Mouse (Mus musculus) limb, embryonic 13.5 days (tissue): ENCODE results near the gene Sco2. TPM values are rescaled to one million over a fixed set of nuclear protein-coding genes. Genes with fewer than 3 reads are reported as not detected.

Experiments
- ATAC-seq: fragments of 200-750 bp; cut with Nextera tagmentation; 2 replicates; pipeline ENCODE4 v1.8.0; 2017; ENCODE audit warnings: low read depth, moderate number of reproducible peaks, moderate TSS enrichment; ENCODE audit not compliant: low FRiP score
- H3K27ac ChIP-seq: fragments of 300-500 bp; sonication (generic); 2 replicates; pipeline ENCODE4 v1.5.1; 2015; ENCODE audit warnings: inconsistent platforms, mild to moderate bottlenecking, moderate library complexity
- H3K27me3 ChIP-seq: fragments of 300-500 bp; sonication (generic); 2 replicates; pipeline ENCODE4 v1.6.1; 2015; ENCODE audit warnings: mild to moderate bottlenecking, inconsistent platforms
- H3K36me3 ChIP-seq: fragments of 300-500 bp; sonication (generic); 2 replicates; pipeline ENCODE4 v1.6.1; 2015; ENCODE audit warnings: inconsistent platforms, mild to moderate bottlenecking, moderate library complexity
- H3K4me1 ChIP-seq: fragments of 300-500 bp; sonication (generic); 2 replicates; pipeline ENCODE4 v1.6.1; 2015; ENCODE audit warnings: inconsistent platforms
- H3K4me2 ChIP-seq: fragments of 300-500 bp; sonication (generic); replicated peaks from 2 replicates; pipeline ENCODE4 v1.6.1; 2015; ENCODE audit warnings: inconsistent platforms, mild to moderate bottlenecking, moderate library complexity
- H3K4me3 ChIP-seq: fragments of 300-500 bp; sonication (generic); 2 replicates; pipeline ENCODE4 v1.5.1; 2015; ENCODE audit warnings: moderate library complexity, mild to moderate bottlenecking, inconsistent platforms
- H3K9ac ChIP-seq: fragments of 300-500 bp; sonication (generic); 2 replicates; pipeline ENCODE4 v1.6.1; 2015; ENCODE audit warnings: mild to moderate bottlenecking, inconsistent platforms
- H3K9me3 ChIP-seq: fragments of 300-500 bp; sonication (generic); 2 replicates; pipeline ENCODE4 v1.6.1; 2016; ENCODE audit warnings: inconsistent platforms
- WGBS: fragments of 180-500 bp; shearing (Covaris S2); methylation state at CpG from one replicate; pipeline ENCODE4 v1.1.7; 2015; 5-methylcytosine and 5-hydroxymethylcytosine counted together
- polyA plus RNA-seq: library from polyadenylated mRNA; unstranded; fragments of >200 nt; fragmentation: Nextera tagmentation; extraction: Ambion mirVana; gene quantifications from 2 replicates; pipeline ENCODE4 v1.2.1, GENCODE M21; 2015

Sco2 gene
- polyA plus RNA-seq, 1 experiment from 2014 or later = 5.8 TPM

DNA sequence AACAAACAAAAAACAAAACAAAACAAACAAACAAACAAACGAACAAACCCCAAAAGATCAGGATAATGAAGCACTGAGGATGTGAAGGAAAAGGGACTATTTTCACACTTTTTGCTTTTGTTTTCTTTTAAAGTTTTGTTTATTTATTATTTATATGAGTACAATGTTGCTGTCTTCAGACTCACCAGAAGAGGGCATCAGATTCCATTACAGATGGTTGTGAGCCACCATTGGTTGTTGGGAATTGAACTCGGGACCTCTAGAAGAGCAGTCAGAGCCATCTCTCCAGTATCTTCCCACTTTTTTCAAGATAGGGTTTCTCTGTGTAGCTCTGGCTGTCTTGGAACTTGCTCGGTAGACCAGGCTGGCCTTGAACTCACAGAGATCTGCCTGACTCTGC is 30.3 kb downstream of the Sco2 start:
- Histone ChIP-seq H3K4me1 (no peaks in the 10 kb centered on the region), H3K9ac (no peak overlapping the region), H3K9me3 (no peaks in the 10 kb centered on the region), H3K4me3 (no peak overlapping the region), H3K36me3 (no peaks in the 10 kb centered on the region), H3K4me2 (no peak overlapping the region), H3K27ac (no peak overlapping the region), H3K27me3 (no peaks in the 10 kb centered on the region)
- no peak for ATAC-seq
- WGBS = 82% methylated on average over 3 of the region's 3 CpGs

DNA sequence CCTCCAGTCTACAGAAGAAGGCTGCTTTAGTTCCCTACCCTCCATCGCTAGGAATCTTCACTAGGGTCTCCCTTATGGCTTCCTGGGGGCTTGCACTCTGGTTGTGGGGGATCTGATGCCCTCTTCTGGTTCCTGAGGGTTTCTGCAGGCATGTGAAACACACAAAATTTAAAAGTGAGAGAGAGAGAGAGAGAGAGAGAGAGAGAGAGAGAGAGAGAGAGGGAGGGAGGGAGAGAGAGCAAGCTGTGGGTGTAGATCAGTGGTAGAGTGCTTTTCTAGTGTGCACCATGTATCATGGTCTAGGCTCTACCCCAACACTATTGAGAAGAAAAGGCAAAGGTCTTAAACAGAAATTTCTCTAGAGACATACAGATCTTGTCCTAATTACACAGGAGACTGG is 32.0 kb downstream of the Sco2 start:
- Histone ChIP-seq H3K27ac (no peak overlapping the region), H3K36me3 (no peaks in the 10 kb centered on the region), H3K4me3 (no peak overlapping the region), H3K4me1 (no peaks in the 10 kb centered on the region), H3K27me3 (no peaks in the 10 kb centered on the region), H3K9ac (no peak overlapping the region), H3K4me2 (no peak overlapping the region), H3K9me3 (no peaks in the 10 kb centered on the region)
- no peak for ATAC-seq
- WGBS = 41% methylated on average over 1 of the region's 1 CpGs

DNA sequence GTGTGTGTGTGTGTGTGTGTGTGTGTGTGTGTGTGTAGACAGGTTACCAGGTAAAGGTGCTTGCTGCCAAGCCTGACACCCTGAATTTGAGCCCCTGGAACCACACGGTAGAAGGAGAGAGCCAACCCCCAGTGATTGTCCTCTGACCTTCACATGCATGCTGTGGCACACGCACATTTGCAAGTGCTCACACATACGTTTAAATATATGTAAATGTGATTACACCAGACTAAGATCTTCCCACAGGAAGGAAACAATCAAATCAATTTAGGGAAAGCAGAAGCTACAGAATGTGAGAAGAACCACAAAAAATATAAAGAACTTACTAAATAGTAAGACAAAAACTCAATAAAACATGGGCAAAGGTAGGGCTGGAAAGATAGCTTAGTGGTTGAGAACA is 33.5 kb downstream of the Sco2 start:
- no peak overlapping the region for H3K4me3 ChIP-seq
- no peaks in the 10 kb centered on the region for H3K27me3 ChIP-seq
- no peak overlapping the region for H3K9ac ChIP-seq
- no peak overlapping the region for H3K4me2 ChIP-seq
- no peaks in the 10 kb centered on the region for H3K4me1 ChIP-seq
- H3K9me3 ChIP-seq = no peaks in the 10 kb centered on the region
- H3K27ac ChIP-seq = no peak overlapping the region
- no peak for ATAC-seq
- no peaks in the 10 kb centered on the region for H3K36me3 ChIP-seq
- WGBS = 84% methylated on average over 3 of the region's 3 CpGs

DNA sequence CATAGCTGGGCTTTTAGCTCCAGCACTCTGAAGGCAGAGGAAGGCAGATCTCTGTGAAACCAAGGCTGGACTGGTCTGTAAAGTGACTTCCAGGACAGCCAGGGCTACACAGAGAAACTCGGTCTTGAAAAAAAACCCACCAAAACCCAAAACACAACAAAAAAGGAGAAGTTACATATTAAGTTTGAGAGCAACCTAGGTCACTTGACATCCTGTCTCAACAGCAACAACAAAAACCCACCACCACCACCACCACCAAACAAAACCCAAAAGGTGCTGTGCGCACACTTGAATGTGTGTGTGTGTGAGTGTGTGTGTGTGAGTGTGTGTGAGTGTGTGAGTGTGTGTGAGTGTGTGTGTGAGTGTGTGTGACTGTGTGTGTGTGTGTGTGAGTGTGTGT is 34.0 kb downstream of the Sco2 start:
- H3K4me3 ChIP-seq = no peak overlapping the region
- H3K27me3 ChIP-seq = no peaks in the 10 kb centered on the region
- H3K9me3 ChIP-seq = no peaks in the 10 kb centered on the region
- H3K36me3 ChIP-seq = no peaks in the 10 kb centered on the region
- no peak overlapping the region for H3K4me2 ChIP-seq
- 86% methylated on average over 2 of the region's 2 CpGs for WGBS
- no peak overlapping the region for H3K9ac ChIP-seq
- H3K4me1 ChIP-seq = no peaks in the 10 kb centered on the region
- no peak overlapping the region for H3K27ac ChIP-seq
- ATAC-seq = no peak

DNA sequence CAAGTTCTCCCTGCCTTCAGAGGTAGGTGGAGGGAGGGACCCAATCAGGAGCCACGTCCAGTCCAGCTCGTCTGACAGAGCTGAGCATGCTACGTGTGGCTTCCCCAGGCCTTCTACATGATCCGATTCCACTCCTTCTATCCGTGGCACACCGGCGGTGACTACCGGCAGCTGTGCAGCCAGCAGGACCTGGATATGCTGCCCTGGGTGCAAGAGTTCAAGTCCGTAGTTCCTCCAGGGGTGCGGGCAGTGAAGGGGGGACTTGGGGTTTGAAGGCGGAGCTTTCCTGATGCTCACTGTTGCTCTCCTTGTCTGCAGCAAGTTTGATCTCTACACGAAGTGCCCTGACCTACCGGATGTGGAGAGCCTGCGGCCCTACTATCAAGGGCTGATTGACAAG is 37.2 kb downstream of the Sco2 start:
- Histone ChIP-seq H3K9me3 (no peaks in the 10 kb centered on the region), H3K36me3 (no peaks in the 10 kb centered on the region), H3K4me2 (no peak overlapping the region), H3K4me3 (no peak overlapping the region), H3K4me1 (no peaks in the 10 kb centered on the region), H3K9ac (no peak overlapping the region), H3K27ac (no peak overlapping the region), H3K27me3 (no peaks in the 10 kb centered on the region)
- WGBS = 87% methylated on average over 14 of the region's 14 CpGs
- ATAC-seq = no peak

- no peaks in the 10 kb centered on the region for H3K36me3 ChIP-seq
- no peaks in the 10 kb centered on the region for H3K27me3 ChIP-seq
- no peak overlapping the region for H3K4me2 ChIP-seq
- WGBS = 84% methylated on average over 17 of the region's 17 CpGs
- H3K4me3 ChIP-seq = no peak overlapping the region
- no peak overlapping the region for H3K27ac ChIP-seq
- ATAC-seq = no peak
- H3K4me1 ChIP-seq = no peaks in the 10 kb centered on the region
- H3K9ac ChIP-seq = no peak overlapping the region
- H3K9me3 ChIP-seq = no peaks in the 10 kb centered on the region
These were observed 38.7 kb downstream of the Sco2 start for GRCm38 (mm10) chr15:89334774-89335537.

DNA sequence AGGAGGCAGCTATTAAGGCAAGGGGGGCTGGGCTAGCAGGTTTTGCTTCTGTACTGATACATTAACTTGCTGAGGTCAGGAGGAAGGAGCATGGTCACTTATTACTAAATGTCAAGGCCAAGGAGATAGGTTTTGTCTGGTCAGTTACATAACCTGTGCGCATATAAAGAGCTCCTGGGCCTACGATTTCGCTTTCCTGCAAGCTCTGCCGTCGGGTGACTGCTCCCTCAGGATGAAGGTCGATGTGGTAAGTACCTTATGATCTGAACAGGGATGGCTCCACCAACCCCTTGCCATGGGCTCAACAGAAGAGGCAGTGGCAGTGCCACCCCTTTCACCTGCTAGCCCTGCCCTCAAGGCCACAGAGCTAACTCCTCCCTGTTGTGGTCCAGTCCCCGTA is 39.4 kb downstream of the Sco2 start, which contains the start of gene Miox:
Gene Miox, plus strand, starts transcription at position 128 of the 400 bp plus-strand sequence.
- Histone ChIP-seq H3K4me2 (no peak within 1 kb of the TSS), H3K27ac (no peak within 1 kb of the TSS), H3K36me3 (no peaks in the 10 kb centered on the region), H3K9me3 (no peaks in the 10 kb centered on the region), H3K9ac (0 out of 2 replicates have a peak within 1 kb of the TSS, but pooled peaks have one; percentile 1), H3K27me3 (no peaks in the 10 kb centered on the region), H3K4me3 (no peak within 1 kb of the TSS), H3K4me1 (no peaks in the 10 kb centered on the region)
- 87% methylated on average over 7 of the region's 7 CpGs for WGBS
- ATAC-seq = no peak

DNA sequence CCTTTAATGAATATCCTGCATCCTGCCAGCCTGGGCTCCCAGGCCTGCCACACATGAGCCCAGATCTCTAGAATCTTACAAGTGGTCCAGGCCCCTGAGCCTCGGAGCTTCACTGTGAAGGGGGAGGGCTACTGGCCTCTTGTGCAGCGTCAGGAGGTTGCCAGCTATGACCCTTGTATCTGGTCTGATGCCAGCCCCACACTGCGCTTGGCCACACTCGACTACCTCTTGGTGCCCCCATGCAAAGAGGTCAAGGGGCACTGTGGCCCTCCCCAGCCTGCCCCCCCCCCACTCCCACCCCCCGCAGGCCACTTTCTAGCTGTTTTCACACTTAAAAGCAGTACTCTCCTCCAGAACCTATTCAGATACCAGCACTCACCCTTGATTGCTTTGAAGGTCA is 47.2 kb downstream of the Sco2 start:
- H3K4me2 ChIP-seq = no peak overlapping the region
- H3K27ac ChIP-seq = no peak overlapping the region
- H3K4me3 ChIP-seq = no peak overlapping the region
- H3K4me1 ChIP-seq = peaks cover 7% of the 10 kb centered on the region
- H3K27me3 ChIP-seq = peaks cover 22% of the 10 kb centered on the region
- no peak for ATAC-seq
- no peaks in the 10 kb centered on the region for H3K9me3 ChIP-seq
- H3K36me3 ChIP-seq = no peaks in the 10 kb centered on the region
- 68% methylated on average over 5 of the region's 5 CpGs for WGBS
- no peak overlapping the region for H3K9ac ChIP-seq

GRCm38 (mm10) chr15:89323656-89324055 is 50.0 kb downstream of the Sco2 start:
- Histone ChIP-seq H3K4me3 (no peak overlapping the region; the same call in 1 of the 2 replicates), H3K4me1 (peaks cover 7% of the 10 kb centered on the region), H3K27ac (no peak overlapping the region), H3K27me3 (peaks cover 25% of the 10 kb centered on the region), H3K4me2 (no peak overlapping the region), H3K9me3 (no peaks in the 10 kb centered on the region), H3K36me3 (no peaks in the 10 kb centered on the region), H3K9ac (no peak overlapping the region)
- ATAC-seq = no peak
- WGBS = 80% methylated on average over 4 of the region's 4 CpGs

GRCm38 (mm10) chr15:89322670-89323522 is 50.8 kb downstream of the Sco2 start, which contains the start of gene Adm2:
Gene Adm2 (plus strand): TSS chr15:89322720.
- Histone ChIP-seq H3K9me3 (no peaks in the 10 kb centered on the region), H3K4me1 (peaks cover 7% of the 10 kb centered on the region), H3K9ac (peak within 1 kb of the TSS; percentile 19; the same call in 1 of the 2 replicates), H3K36me3 (no peaks in the 10 kb centered on the region), H3K4me2 (peak within 1 kb of the TSS; percentile 58), H3K27ac (no peak within 1 kb of the TSS), H3K4me3 (peak within 1 kb of the TSS; percentile 27), H3K27me3 (peaks cover 25% of the 10 kb centered on the region)
- WGBS = 5% methylated on average over 26 of the region's 26 CpGs
- no peak for ATAC-seq
